Mouse (Mus musculus) embryonic fibroblast, embryonic 13.5 days (primary cell): ENCODE data around the gene Trim10.

Experiments
- CTCF ChIP-seq: IDR thresholded peaks from 2 replicates; pipeline ENCODE4 v1.5.1; 2011; ENCODE audit warnings: mild to moderate bottlenecking, control low read depth, low read length, moderate library complexity, borderline replicate concordance; ENCODE audit not compliant: insufficient read depth
- POLR2A ChIP-seq: IDR thresholded peaks from 2 replicates; pipeline ENCODE4 v1.6.1; 2011; ENCODE audit warnings: low read depth, mild to moderate bottlenecking, control low read depth, low read length, moderate library complexity

- no peak for TF ChIP-seq POLR2A
- no peak for TF ChIP-seq CTCF
These were observed 34.3 kb downstream of the Trim10 start for GRCm38 (mm10) chr17:36903651-36904050.
